In the genomic region with DNA sequence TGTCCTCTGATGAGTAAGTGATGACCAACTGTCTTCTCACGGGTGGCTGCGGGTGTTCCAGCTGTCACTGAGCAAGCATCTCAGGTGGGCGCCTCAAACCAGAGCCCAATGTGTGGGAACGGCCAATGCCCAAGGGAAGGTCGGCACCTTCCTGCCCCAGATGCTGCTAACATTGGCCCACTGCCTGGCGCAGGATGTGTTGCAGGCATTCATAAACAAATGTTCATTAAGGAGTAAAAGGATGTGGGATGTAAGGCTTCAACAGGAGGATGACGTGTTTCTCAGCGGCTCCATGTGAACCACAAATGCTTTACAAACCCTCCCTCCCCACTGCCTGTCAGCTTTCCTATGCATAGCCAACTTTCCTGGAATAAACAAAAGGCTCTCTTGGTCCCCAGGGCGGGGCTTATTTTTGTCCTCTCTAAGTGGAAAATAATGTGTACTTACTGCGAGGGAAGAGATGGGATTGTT, we compare ENCODE assay signal across 8 mouse cellular contexts. TPM values are rescaled to one million over a fixed set of nuclear protein-coding genes. Genes with fewer than 3 reads are reported as not detected.
DNase-seq lines count a peak whose midpoint lies in the region; ATAC-seq lines count a peak whose summit lies in the region.

No protein-coding gene starts in this region.

- no peaks in the 10 kb centered on the region for H3K36me3 ChIP-seq in lung, embryonic 15.5 days
- no peaks in the 10 kb centered on the region for H3K36me3 ChIP-seq in embryonic facial prominence, embryonic 15.5 days
- H3K36me3 ChIP-seq in hindbrain, embryonic 13.5 days, result no peaks in the 10 kb centered on the region
- H3K36me3 ChIP-seq in neural tube, embryonic 14.5 days (ENCODE audit: control insufficient read depth, insufficient read depth, low read length), result no peaks in the 10 kb centered on the region

- no peak for DNase-seq in lung, adult 18-20 months
- no peak for DNase-seq in adrenal gland, postnatal 36 days
- no peak for DNase-seq in gastrocnemius, postnatal 36 days
- no peak for DNase-seq in right cerebral cortex, postnatal 25 days

- intact Hi-C loops in gastrocnemius, postnatal 36 days (cut with DNase I), result no loop called here

- no peak for ATAC-seq in lung, embryonic 15.5 days (ENCODE audit: borderline replicate concordance, extremely low read depth, low FRiP score, low TSS enrichment)
- peak; percentile 40; the same call in 1 of the 2 replicates for ATAC-seq in embryonic facial prominence, embryonic 15.5 days (ENCODE audit: insufficient number of reproducible peaks, low FRiP score, low TSS enrichment, low read depth)
- ATAC-seq in hindbrain, embryonic 13.5 days (ENCODE audit: low FRiP score), result no peak
- no peak for ATAC-seq in neural tube, embryonic 14.5 days (ENCODE audit: low read depth)

- peak overlapping the region; percentile 56 for H3K4me2 ChIP-seq in lung, embryonic 15.5 days
- peak overlapping the region; percentile 41 for H3K4me2 ChIP-seq in embryonic facial prominence, embryonic 15.5 days (replicated peaks)
- peak overlapping the region; percentile 36 for H3K4me2 ChIP-seq in hindbrain, embryonic 13.5 days
- 0 out of 2 replicates have a peak overlapping the region, but pooled peaks have one; percentile 8 for H3K4me2 ChIP-seq in neural tube, embryonic 14.5 days (ENCODE audit: low read depth, low read length)

- H3K9me3 ChIP-seq in lung, embryonic 15.5 days, result no peaks in the 10 kb centered on the region
- no peaks in the 10 kb centered on the region for H3K9me3 ChIP-seq in embryonic facial prominence, embryonic 15.5 days (replicated peaks)
- no peaks in the 10 kb centered on the region for H3K9me3 ChIP-seq in hindbrain, embryonic 13.5 days
- H3K9me3 ChIP-seq in neural tube, embryonic 14.5 days (ENCODE audit: control insufficient read depth, low read length), result no peaks in the 10 kb centered on the region

- peaks cover 53% of the 10 kb centered on the region for H3K4me1 ChIP-seq in lung, embryonic 15.5 days
- H3K4me1 ChIP-seq in embryonic facial prominence, embryonic 15.5 days, result peaks cover 95% of the 10 kb centered on the region
- H3K4me1 ChIP-seq in hindbrain, embryonic 13.5 days (replicated peaks), result peaks cover 62% of the 10 kb centered on the region
- H3K4me1 ChIP-seq in neural tube, embryonic 14.5 days (ENCODE audit: control insufficient read depth, insufficient read depth, low read length), result peaks cover 14% of the 10 kb centered on the region

- WGBS in lung, embryonic 15.5 days, result 41% methylated on average over 10 of the region's 10 CpGs
- 39% methylated on average over 10 of the region's 10 CpGs for WGBS in embryonic facial prominence, embryonic 15.5 days
- 68% methylated on average over 10 of the region's 10 CpGs for WGBS in hindbrain, embryonic 13.5 days
- WGBS in neural tube, embryonic 14.5 days, result 73% methylated on average over 10 of the region's 10 CpGs

- H3K9ac ChIP-seq in lung, embryonic 15.5 days, result no peak overlapping the region
- no peak overlapping the region for H3K9ac ChIP-seq in embryonic facial prominence, embryonic 15.5 days
- peak overlapping the region; percentile 24; the same call in 1 of the 2 replicates for H3K9ac ChIP-seq in hindbrain, embryonic 13.5 days
- no peak overlapping the region for H3K9ac ChIP-seq in neural tube, embryonic 14.5 days (replicated peaks; ENCODE audit: low read depth, low read length)

- H3K27me3 ChIP-seq in lung, embryonic 15.5 days, result no peaks in the 10 kb centered on the region
- no peaks in the 10 kb centered on the region for H3K27me3 ChIP-seq in embryonic facial prominence, embryonic 15.5 days
- peaks cover 13% of the 10 kb centered on the region; the same call in 1 of the 2 replicates for H3K27me3 ChIP-seq in hindbrain, embryonic 13.5 days
- H3K27me3 ChIP-seq in neural tube, embryonic 14.5 days (ENCODE audit: control insufficient read depth, insufficient read depth, low read length), result no peaks in the 10 kb centered on the region

- H3K4me3 ChIP-seq in lung, embryonic 15.5 days, result peak overlapping the region; percentile 26
- H3K4me3 ChIP-seq in embryonic facial prominence, embryonic 15.5 days (replicated peaks), result peak overlapping the region; percentile 24
- no peak overlapping the region for H3K4me3 ChIP-seq in hindbrain, embryonic 13.5 days
- no peak overlapping the region for H3K4me3 ChIP-seq in neural tube, embryonic 14.5 days (ENCODE audit: low read depth, low read length)

- peak overlapping the region; percentile 30; the same call in 1 of the 2 replicates for H3K27ac ChIP-seq in lung, embryonic 15.5 days
- peak overlapping the region; percentile 78 for H3K27ac ChIP-seq in embryonic facial prominence, embryonic 15.5 days (replicated peaks)
- H3K27ac ChIP-seq in hindbrain, embryonic 13.5 days, result 0 out of 2 replicates have a peak overlapping the region, but pooled peaks have one; percentile 40
- no peak overlapping the region for H3K27ac ChIP-seq in neural tube, embryonic 14.5 days (ENCODE audit: low read depth, low read length)

RNA-seq across cellular contexts. Expression of a gene that starts 5.4 kb away (rescaled TPM):
- 6.9 and 7.6 TPM in 2 replicates for polyA plus RNA-seq in lung, embryonic 15.5 days (2015; fragmentation: Nextera tagmentation; extraction: Ambion mirVana)
- polyA plus RNA-seq in embryonic facial prominence, embryonic 15.5 days (2015; fragmentation: Nextera tagmentation; extraction: Ambion mirVana), result 19.0 and 23.0 TPM in 2 replicates
- polyA plus RNA-seq in hindbrain, embryonic 13.5 days (2015; fragmentation: Nextera tagmentation; extraction: Ambion mirVana), result 2.8 and 3.4 TPM in 2 replicates
- polyA plus RNA-seq in neural tube, embryonic 14.5 days (2014; fragmentation: Nextera tagmentation; extraction: Ambion mirVana), result 3.3 and 6.2 TPM in 2 replicates
- 10 to 100 TPM; 21.6 to 22.7 TPM for total RNA-seq in adrenal gland, postnatal 36 days (2021)
- total RNA-seq in gastrocnemius, postnatal 36 days (2021), result 1 to 10 TPM; 9.3 to 9.7 TPM

RNA-seq across cellular contexts. Expression of a gene that starts 14.5 kb away (rescaled TPM):
- polyA plus RNA-seq in lung, embryonic 15.5 days (2015; fragmentation: Nextera tagmentation; extraction: Ambion mirVana), result 30.3 and 33.7 TPM in 2 replicates
- polyA plus RNA-seq in embryonic facial prominence, embryonic 15.5 days (2015; fragmentation: Nextera tagmentation; extraction: Ambion mirVana), result 34.2 and 38.0 TPM in 2 replicates
- 24.4 and 24.9 TPM in 2 replicates for polyA plus RNA-seq in hindbrain, embryonic 13.5 days (2015; fragmentation: Nextera tagmentation; extraction: Ambion mirVana)
- 21.2 and 27.0 TPM in 2 replicates for polyA plus RNA-seq in neural tube, embryonic 14.5 days (2014; fragmentation: Nextera tagmentation; extraction: Ambion mirVana)
- 10 to 100 TPM; 34.9 to 38.0 TPM for total RNA-seq in adrenal gland, postnatal 36 days (2021)
- total RNA-seq in gastrocnemius, postnatal 36 days (2021), result 1 to 10 TPM; 9.4 to 9.7 TPM

RNA-seq across cellular contexts. Expression of a gene that starts 31.5 kb away (rescaled TPM):
- polyA plus RNA-seq in lung, embryonic 15.5 days (2015; fragmentation: Nextera tagmentation; extraction: Ambion mirVana), result 4.9 and 6.9 TPM in 2 replicates
- 15.6 and 19.8 TPM in 2 replicates for polyA plus RNA-seq in embryonic facial prominence, embryonic 15.5 days (2015; fragmentation: Nextera tagmentation; extraction: Ambion mirVana)
- 2.9 and 4.8 TPM in 2 replicates for polyA plus RNA-seq in hindbrain, embryonic 13.5 days (2015; fragmentation: Nextera tagmentation; extraction: Ambion mirVana)
- polyA plus RNA-seq in neural tube, embryonic 14.5 days (2014; fragmentation: Nextera tagmentation; extraction: Ambion mirVana), result 1.9 and 4.0 TPM in 2 replicates
- 100 to 1,000 TPM; 122 to 138 TPM for total RNA-seq in adrenal gland, postnatal 36 days (2021)
- 10 to 100 TPM; 13.0 to 19.2 TPM for total RNA-seq in gastrocnemius, postnatal 36 days (2021)

RNA-seq across cellular contexts. Expression of a gene that starts 43.2 kb away (rescaled TPM):
- polyA plus RNA-seq in lung, embryonic 15.5 days (2015; fragmentation: Nextera tagmentation; extraction: Ambion mirVana), result 6.0 and 7.3 TPM in 2 replicates
- polyA plus RNA-seq in embryonic facial prominence, embryonic 15.5 days (2015; fragmentation: Nextera tagmentation; extraction: Ambion mirVana), result 8.6 and 8.7 TPM in 2 replicates
- polyA plus RNA-seq in hindbrain, embryonic 13.5 days (2015; fragmentation: Nextera tagmentation; extraction: Ambion mirVana), result 7.0 and 7.1 TPM in 2 replicates
- polyA plus RNA-seq in neural tube, embryonic 14.5 days (2014; fragmentation: Nextera tagmentation; extraction: Ambion mirVana), result 5.9 and 6.0 TPM in 2 replicates
- 10 to 100 TPM; 10.3 to 20.7 TPM for total RNA-seq in adrenal gland, postnatal 36 days (2021)
- total RNA-seq in gastrocnemius, postnatal 36 days (2021), result 1 to 10 TPM; 4.6 to 4.7 TPM

Comparison
In these comparisons a context has a peak if more than half of its experiments do, and no peak if none do; other contexts are left out.
1. H3K4me3 ChIP-seq: peak in lung, embryonic 15.5 days (single experiment) and embryonic facial prominence, embryonic 15.5 days (single experiment); none in hindbrain, embryonic 13.5 days (single experiment) and neural tube, embryonic 14.5 days (single experiment).
2. Peak in every context shown above with its lines, with median percentiles within 50 percentile points of each other: H3K4me2 ChIP-seq.